Mouse (Mus musculus) cortical plate, adult 2 months (tissue): ENCODE results near the gene Mbnl2.

ENCODE experiments used
- CTCF ChIP-seq: fragments of 200-500 bp; IDR thresholded peaks from 2 replicates; pipeline ENCODE4 v1.5.1; 2011; ENCODE audit warnings: mild to moderate bottlenecking, control low read depth, low read length; ENCODE audit not compliant: insufficient read depth; ENCODE audit errors: extremely low read depth
- POLR2A ChIP-seq: fragments of 200-500 bp; IDR thresholded peaks from 2 replicates; pipeline ENCODE4 v1.6.1; 2011; ENCODE audit warnings: mild to moderate bottlenecking, low read length, control low read depth; ENCODE audit not compliant: insufficient read depth; ENCODE audit errors: extremely low read depth

DNA sequence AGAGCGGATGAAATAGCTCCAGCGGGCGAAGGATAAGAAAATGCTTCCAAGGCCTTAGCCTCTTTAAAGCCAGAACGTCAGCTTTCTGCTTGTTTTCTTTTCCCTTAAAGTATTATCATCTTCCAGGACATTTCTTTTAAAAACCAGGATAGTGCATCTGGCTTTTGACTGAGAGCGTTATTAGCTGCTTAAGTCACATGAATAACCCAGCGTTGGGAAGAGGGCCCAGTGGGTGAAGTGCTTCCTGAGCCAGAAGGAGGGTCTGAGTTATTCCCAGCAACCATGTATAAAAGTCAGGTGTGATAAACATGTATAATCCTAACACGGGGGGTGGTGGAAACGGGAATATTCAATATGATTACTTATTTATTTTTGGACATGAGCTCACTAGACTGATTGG lies 61.4 kb downstream of the Mbnl2 start:
- TF ChIP-seq POLR2A (no peak), CTCF (no peak)
